Mouse (Mus musculus) brown adipose tissue, adult 24 weeks (tissue): ENCODE data around the gene B4galnt2. TPM values are rescaled to one million over a fixed set of nuclear protein-coding genes. Genes with fewer than 3 reads are reported as not detected.
"Not testable (repeated sequence)": the region's sequence is repeated elsewhere in the genome, so short reads cannot be mapped to it uniquely, and the experiment has no call there.

ENCODE experiments used
- H3K27ac ChIP-seq: fragments of 200-500 bp; replicated peaks from 2 replicates; pipeline ENCODE4 v1.5.1; 2012; ENCODE audit warnings: low read depth, mild to moderate bottlenecking, low read length
- H3K4me1 ChIP-seq: fragments of 200-500 bp; 2 replicates; pipeline ENCODE4 v1.6.1; 2012; ENCODE audit warnings: low read length, mixed read lengths; ENCODE audit not compliant: control insufficient read depth, insufficient read depth, insufficient read length
- H3K4me3 ChIP-seq: fragments of 200-500 bp; 2 replicates; pipeline ENCODE4 v1.5.1; 2012; ENCODE audit warnings: low read depth, mild to moderate bottlenecking, low read length, moderate library complexity; ENCODE audit not compliant: insufficient read depth
- polyA plus RNA-seq: library from polyadenylated mRNA; stranded (reverse); fragments of >200 nt; gene quantifications from 2 replicates; pipeline ENCODE4 v1.2.4, GENCODE M21; 2012; ENCODE audit not compliant: missing spikeins, insufficient read depth, insufficient read length

B4galnt2 gene
- polyA plus RNA-seq, 1 experiment: not detected

DNA sequence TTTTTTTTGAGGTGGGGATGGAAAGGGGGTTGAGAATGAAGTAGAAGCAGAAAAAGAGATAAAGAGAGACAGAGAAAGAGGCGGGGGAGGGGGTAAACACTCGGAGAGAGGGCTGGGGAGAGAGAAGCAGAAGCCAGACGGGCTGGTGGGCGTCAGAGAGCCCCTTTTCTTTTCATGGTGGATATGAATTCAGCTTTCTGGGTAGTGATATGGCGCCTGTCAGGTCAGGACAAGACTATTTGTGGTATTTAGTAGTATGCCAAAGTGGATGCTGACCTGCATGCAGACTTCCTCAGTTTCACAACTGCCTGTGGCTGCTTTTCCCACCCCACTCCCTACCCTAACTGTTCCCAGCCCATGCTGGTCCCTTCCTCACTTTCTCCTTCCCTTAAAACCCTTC, 1.7 kb upstream of the B4galnt2 start:
- Histone ChIP-seq H3K4me1 (peaks cover 4% of the 10 kb centered on the region; the same call in 1 of the 2 replicates), H3K4me3 (no peak overlapping the region), H3K27ac (no peak overlapping the region)

DNA sequence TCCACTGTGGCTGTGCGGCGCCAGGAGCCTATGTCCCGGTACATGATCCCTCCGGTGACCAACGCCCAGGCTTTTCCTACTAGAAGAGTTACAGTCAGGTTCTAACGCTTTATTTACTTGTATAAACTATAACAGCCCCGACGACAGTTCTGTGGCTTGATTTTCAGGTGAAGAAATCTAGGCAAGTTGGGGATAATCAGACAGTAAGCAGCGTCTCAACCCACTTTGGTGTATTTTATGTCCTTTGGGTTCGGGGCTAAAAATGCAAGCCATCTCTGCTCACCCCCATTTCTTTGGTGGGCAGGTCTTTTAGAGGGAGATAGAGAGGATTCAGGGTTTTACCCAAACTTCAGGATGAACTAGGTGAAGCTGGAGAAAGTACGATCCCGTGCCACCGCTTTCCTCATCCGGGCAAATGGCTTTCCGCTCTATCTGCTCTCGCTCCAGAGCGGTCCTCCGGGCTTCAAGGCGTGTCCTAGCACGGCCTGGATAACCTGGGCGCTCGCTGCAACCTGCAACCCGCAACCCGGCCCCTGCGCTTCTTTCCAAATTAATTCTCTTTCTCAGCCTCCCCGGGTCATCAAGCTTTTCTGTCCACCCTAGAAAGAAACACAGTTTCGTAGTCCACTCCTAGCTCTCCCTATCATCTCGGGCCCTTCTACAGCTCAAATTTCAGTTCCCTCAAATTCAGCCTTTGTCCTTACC, 467 bp upstream of the B4galnt2 start:
- H3K4me3 ChIP-seq: no peak overlapping the region
- H3K27ac ChIP-seq: no peak overlapping the region
- peaks cover 4% of the 10 kb centered on the region; the same call in 1 of the 2 replicates for H3K4me1 ChIP-seq

DNA sequence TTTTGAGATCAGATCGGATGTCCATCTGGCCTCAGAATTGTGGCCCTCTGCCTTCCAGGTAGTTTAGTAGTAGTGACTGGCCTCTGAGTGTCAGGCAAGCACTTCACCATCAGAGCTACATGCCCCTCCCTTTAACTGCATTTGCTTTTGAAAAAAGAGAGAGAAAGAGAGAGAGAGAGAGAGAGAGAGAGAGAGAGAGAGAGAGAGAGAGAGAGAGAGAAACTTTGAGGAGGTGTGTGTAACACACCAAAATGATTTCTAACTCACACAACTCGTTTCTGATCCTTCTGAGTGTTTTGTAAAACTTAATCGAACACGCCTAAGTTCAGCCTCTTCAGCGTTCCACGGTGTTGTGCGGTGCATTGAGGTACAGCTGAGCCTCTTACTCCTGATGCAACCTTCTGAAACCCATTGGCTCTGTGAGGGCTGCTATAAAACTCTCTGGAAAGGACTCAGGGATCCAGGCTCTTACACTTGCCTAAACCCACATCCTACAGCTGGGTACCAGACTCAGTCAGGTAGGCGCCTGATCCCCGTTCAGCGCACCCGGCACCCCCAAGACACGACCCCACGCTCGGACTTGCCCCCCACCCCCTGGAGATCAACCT, 628 bp downstream of the B4galnt2 start:
- H3K4me3 ChIP-seq: no peak overlapping the region
- peaks cover 4% of the 10 kb centered on the region; the same call in 1 of the 2 replicates for H3K4me1 ChIP-seq
- no peak overlapping the region for H3K27ac ChIP-seq

DNA sequence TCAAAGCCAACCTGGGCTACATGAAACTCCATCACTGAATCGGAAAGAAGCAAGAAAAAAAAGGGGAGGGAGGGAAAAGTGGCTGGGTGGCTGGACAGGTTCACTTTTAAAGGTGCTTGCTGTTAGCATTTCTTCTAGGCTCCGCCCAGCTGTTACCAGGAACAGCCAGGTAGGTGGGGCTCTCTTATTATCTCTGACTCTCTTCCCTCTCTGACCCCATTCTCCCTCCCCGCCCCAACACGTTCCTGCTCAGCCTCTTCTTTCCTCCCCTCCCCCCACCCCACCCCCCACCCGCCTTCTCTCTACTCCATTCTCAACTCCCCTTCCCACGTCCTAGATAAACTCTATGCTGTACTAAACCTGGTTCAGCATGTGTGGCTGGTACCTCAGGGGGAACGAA, 3.1 kb downstream of the B4galnt2 start:
- Histone ChIP-seq H3K27ac (no peak overlapping the region), H3K4me3 (no peak overlapping the region), H3K4me1 (peaks cover 4% of the 10 kb centered on the region; the same call in 1 of the 2 replicates)

DNA sequence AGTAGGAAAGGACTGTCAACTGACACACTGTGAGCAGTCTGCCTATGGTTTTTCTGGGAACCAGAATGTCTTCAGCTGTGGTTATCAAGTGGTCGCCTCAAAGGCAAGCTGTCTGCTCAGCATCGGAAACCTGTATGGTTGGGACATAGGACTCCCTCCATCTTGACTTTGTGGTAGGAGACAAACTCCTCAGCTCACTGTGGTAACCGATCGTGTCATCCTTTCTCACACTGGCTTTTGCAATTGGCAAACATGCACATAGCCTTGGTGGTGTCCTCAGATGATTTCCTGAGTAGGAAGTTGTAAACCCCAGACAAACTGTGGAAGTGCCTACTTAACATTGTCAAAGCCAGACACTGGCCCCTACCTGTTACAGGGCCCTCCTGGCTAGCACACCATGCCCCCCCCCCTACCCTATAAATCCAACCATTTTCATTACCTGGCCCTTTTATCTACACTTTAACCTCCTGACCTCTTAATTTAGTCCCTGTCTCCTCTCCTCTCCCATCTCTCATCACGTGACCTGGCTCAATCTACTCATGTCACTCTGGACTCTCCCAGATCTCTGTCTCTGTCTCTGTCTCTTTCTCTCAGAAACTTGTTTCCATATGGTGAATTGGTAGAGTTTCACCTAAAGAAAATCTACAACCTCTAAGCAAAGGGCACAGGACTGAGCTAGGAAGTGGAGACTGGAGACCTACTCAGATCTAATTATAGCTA, 6.7 kb downstream of the B4galnt2 start:
- H3K4me1 ChIP-seq: no peaks in the 10 kb centered on the region
- no peak overlapping the region for H3K27ac ChIP-seq
- no peak overlapping the region for H3K4me3 ChIP-seq

DNA sequence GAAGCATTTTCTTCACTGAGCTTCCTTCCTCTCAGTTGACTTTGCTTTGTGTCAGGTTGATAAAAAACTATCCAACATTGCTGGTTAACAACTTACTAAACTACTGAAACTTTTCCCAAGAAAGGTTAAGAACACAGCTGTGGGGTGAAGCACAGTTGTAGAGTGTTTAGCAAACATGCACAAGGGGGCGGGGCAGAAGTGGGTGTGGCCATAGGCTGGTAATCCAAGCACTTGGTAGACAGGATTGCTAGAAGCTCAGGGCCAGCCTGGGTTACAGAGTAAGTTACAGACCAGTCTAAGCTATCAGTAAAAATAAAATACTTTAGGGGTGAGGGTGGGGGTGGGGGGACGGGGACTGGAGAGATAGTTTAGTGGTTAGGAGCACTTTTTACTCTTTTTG, 10.4 kb downstream of the B4galnt2 start:
- Histone ChIP-seq H3K27ac (no peak overlapping the region), H3K4me1 (no peaks in the 10 kb centered on the region), H3K4me3 (no peak overlapping the region)

DNA sequence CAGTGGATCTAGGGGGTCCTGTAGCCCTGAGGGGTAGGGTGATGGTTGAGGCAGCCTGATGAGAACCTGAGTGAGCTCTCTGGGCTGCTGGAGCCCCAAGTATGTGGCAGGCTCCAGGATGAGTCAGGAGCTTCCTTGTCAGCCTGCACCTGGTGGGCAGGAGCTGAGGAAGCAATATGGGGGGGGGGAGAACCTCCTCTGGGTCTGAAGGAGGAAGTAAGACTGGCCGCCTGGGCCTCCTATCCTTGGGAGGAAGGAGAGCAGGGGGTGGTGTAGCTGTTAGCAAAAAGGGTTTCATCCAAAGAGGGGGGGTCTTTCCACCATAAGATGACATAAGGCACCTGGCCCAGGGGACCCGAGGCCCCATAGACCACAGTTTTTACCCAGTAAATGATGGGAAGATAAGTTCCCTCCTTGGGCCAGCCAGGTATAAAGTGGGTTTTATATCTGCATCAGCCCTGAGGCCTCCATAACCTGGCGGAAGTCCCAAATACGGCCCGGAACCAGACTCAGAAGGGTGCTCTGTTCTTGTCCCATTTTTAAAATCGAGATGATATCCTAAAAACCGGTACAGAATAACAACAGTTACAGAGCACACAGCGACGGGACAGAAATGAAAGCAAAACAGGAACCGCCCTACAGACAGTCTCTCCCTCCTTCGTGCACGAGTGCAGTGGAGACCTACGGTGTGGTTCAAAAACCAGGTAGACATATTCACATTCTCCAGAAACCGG, 18.1 kb downstream of the B4galnt2 start:
- Histone ChIP-seq H3K4me1 (no peaks in the 10 kb centered on the region), H3K27ac (no peak overlapping the region), H3K4me3 (peak overlapping the region; percentile 40; the same call in 1 of the 2 replicates)

DNA sequence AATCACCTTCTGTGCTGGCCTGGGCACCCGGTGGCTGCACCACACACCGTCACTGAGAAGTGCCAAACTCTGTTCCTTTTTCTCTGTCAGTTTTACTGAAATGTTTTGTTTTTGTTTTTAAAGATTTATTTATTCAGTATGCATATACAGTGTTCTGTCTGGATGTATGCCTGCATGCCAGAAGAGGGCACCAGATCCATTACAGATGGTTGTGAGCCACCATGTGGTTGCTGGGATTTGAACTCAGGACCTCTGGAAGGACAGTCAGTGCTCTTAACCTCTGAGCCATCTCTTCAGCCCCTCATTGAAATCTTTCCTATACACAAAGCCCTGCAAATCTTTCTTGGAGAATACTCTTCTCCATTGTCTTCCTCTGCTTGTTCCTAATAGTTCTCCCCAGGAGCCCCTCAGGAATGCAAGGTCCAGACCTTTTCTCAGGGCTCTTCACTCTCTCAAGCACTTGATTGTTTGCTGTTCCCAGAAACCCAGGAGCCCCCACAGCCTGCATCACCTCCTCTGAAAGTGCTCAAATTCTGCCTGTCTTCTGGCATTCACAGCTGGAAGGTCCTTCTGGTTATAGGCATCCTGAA, 24.1 kb downstream of the B4galnt2 start:
- Histone ChIP-seq H3K27ac (no peak overlapping the region), H3K4me1 (no peaks in the 10 kb centered on the region), H3K4me3 (no peak overlapping the region)

DNA sequence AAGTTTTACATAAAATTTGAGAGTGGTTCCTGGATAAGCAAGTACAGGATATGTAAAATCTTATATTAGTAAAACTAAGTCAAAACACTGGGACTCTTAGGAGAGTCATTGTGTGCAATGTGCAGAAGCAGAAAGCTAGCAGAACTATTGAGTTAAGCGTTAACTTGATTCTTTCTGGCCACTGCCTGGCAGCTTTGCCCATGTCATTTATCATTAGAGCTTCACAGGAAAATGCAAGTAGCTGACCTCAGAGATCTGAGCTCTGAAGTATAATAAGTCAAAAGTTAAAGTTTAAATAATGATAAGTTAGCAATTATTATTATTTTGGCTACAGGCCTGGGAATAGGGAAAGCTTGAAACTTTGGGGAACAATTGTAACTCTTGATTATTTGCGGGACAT, 34.8 kb downstream of the B4galnt2 start:
- H3K4me1 ChIP-seq, H3K27ac ChIP-seq, H3K4me3 ChIP-seq: not testable (repeated sequence)

DNA sequence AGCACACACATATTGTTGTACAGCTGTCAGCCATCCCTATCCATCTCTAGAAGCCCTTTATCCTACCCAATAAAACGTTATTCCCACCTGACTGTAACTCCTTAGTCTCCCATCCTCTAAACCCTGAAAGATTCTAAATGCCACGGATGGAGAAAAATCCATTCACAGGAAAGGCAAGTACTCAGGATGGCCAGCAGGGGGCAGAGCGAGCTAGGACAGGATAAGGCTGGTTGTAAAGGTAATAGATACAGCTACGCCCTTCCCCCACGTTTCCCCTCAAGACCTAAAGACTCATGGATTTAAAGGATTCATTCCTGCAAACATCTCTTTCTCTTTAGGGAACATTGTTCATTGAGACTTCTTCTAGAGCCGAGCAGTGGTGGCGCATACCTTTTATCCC, 38.4 kb downstream of the B4galnt2 start:
- no peaks in the 10 kb centered on the region for H3K4me1 ChIP-seq
- H3K27ac ChIP-seq: no peak overlapping the region

DNA sequence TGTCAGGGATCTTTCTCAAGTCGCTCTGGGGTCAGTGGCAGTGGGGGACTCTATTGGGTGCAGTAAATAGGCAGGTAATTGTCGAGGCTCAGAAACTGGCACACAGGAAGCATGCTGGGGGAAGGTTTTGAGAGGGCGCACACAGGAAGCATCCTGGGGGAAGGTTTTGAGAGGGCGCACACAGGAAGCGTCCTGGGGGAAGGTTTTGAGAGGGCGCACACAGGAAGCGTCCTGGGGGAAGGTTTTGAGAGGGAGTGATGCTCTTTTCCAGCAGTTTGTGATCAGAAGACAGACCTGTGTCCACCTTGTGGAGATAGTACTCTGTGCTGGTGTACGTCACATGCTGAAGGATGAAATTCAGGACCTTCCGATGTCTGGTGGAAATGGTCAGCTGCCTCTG, 38.9 kb downstream of the B4galnt2 start:
- no peak overlapping the region for H3K4me3 ChIP-seq
- no peak overlapping the region for H3K27ac ChIP-seq
- no peaks in the 10 kb centered on the region for H3K4me1 ChIP-seq

More for the DNA sequence above, 38.4 kb downstream of the B4galnt2 start:
- no peak overlapping the region for H3K4me3 ChIP-seq

DNA sequence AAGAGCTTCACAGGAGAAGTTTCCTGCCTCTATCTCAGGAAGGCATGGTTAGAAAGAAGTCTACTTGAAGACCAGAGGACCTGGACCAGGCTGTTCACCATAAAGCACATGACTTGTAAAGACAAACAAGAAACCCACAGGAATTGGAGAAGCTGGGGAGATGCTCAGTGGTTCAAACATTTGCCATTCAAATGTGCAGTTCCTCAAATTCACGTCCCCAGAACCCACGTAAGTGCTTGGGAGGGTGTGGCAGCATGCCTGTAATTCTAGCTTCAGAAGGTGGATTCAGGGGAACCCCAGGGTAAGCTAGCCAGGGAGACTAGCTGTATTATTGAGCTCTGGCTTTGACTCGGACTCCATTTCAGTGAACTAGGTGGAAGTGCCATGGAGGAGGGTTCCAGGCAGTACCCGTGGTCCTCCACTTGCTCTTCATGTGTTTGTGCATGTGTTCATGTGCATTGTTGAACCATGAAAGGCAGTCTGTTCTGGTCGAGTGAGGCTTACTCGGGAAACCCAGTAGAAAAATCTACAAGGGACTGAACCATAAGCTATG, 44.7 kb downstream of the B4galnt2 start:
- H3K4me1 ChIP-seq: peaks cover 2% of the 10 kb centered on the region; the same call in 1 of the 2 replicates
- no peak overlapping the region for H3K4me3 ChIP-seq
- H3K27ac ChIP-seq: peak overlapping the region; percentile 25

DNA sequence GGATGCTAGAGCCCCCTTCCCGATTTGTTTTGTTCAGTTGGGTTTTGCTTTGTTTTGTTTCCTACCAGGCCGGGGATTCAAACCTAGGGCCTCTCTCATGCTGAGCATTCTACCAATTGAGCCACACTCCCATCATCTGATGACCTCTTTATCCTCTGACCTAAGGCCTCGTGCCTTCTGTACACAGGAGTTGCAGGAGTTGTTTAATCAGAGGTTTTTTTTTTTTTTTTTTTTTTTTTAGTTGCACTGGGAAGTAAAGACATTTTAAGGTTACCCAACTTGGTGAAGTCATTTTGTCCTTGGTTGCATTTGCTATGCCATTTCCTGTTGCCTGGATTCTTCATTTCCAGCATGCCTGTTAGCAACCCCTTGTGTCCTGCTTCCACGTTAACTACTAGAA, 45.2 kb downstream of the B4galnt2 start:
- H3K4me1 ChIP-seq: peaks cover 2% of the 10 kb centered on the region; the same call in 1 of the 2 replicates
- H3K4me3 ChIP-seq: no peak overlapping the region
- H3K27ac ChIP-seq: peak overlapping the region; percentile 25

DNA sequence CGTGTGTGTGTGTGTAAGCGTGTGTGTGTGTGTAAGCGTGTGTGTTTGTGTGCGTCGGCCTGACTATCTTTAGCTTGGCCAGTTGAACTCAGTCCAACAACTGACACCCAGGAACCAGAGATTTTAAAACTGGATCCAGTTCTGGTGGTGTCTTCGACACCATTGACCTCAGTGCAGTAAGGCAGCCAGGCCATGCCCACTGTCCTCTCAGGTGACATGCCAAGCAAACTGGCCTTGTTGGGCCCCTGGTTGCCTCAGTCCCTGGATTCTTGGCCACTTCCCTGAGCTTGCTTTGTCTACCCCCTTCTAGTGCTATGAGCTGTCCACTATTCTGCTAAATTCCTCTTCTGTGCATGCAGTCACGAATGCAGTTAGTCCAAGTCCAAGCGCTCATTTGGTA, 53.3 kb downstream of the B4galnt2 start:
- no peak overlapping the region for H3K27ac ChIP-seq
- 0 out of 2 replicates have a peak, but pooled peaks cover 2% of the 10 kb centered on the region for H3K4me1 ChIP-seq
- no peak overlapping the region for H3K4me3 ChIP-seq
